Mouse (Mus musculus) G1E (cell line): ENCODE results near the gene Dnajb14. TPM values are rescaled to one million over a fixed set of nuclear protein-coding genes. Genes with fewer than 3 reads are reported as not detected.
A peak's percentile ranks its signal among the peaks of the same experiment; 100 is the strongest.

Experiments used
- ATAC-seq: 2 replicates; pipeline ENCODE4 v1.8.0; 2016; ENCODE audit warnings: mild to moderate bottlenecking; ENCODE audit not compliant: insufficient number of reproducible peaks, poor library complexity, low FRiP score, severe bottlenecking; ENCODE audit errors: extremely low read depth
- DNase-seq: peaks from one replicate; pipeline ENCODE4 v3.0.0; 2012; ENCODE audit warnings: low spot score
- H3K27me3 ChIP-seq: 2 replicates; pipeline ENCODE4 v1.6.1; 2012; ENCODE audit warnings: mild to moderate bottlenecking, low read length, inconsistent platforms; ENCODE audit not compliant: insufficient read depth
- H3K36me3 ChIP-seq: replicated peaks from 2 replicates; pipeline ENCODE3; 2012; ENCODE audit warnings: mild to moderate bottlenecking, inconsistent platforms
- H3K4me1 ChIP-seq: 2 replicates; pipeline ENCODE4 v1.6.1; 2012; ENCODE audit warnings: low read depth, low read length, inconsistent platforms, mixed read lengths; ENCODE audit not compliant: insufficient read depth
- H3K4me3 ChIP-seq: 2 replicates; pipeline ENCODE4 v1.5.1; 2012; ENCODE audit warnings: low read depth, mild to moderate bottlenecking, inconsistent platforms, low read length, moderate library complexity, mixed read lengths
- H3K9me3 ChIP-seq: replicated peaks from 2 replicates; pipeline ENCODE4 v1.6.1; 2012; ENCODE audit warnings: inconsistent platforms
- CTCF ChIP-seq: IDR thresholded peaks from 2 replicates; pipeline ENCODE4 v1.5.1; 2012; ENCODE audit warnings: low read depth, low read length, inconsistent platforms, mixed read lengths
- GATA1 ChIP-seq: IDR thresholded peaks from 2 replicates; pipeline ENCODE4 v1.6.1; 2012; ENCODE audit warnings: borderline replicate concordance, low read length, inconsistent platforms, mixed read lengths
- GATA2 ChIP-seq: IDR thresholded peaks from 2 replicates; pipeline ENCODE4 v1.6.1; 2012; ENCODE audit warnings: low read depth, low read length, inconsistent platforms, borderline replicate concordance
- POLR2AphosphoS5 ChIP-seq: IDR thresholded peaks from 2 replicates; pipeline ENCODE4 v1.6.1; 2012; ENCODE audit warnings: low read depth, low read length, inconsistent platforms; ENCODE audit not compliant: insufficient replicate concordance
- TAL1 ChIP-seq: conservative IDR thresholded peaks from 2 replicates; pipeline ENCODE4 v1.6.1; 2012; ENCODE audit warnings: low read depth, low read length, inconsistent platforms, mixed read lengths
- polyA plus RNA-seq: library from polyadenylated mRNA; stranded (reverse); fragments of >175 nt; gene quantifications from 2 replicates; pipeline ENCODE4 v1.2.3, GENCODE M21; 2012
- total RNA-seq, 2 experiments: library from RNA; stranded (forward) in 1 of 2; stranded (reverse) in 1 of 2; fragments of 200-1000 nt in 1 of 2; fragments of >200 nt in 1 of 2; fragmentation: Nextera tagmentation in 1 of 2; gene quantifications; 2 replicates each; pipeline ENCODE4 v1.2.3; 2014 to 2017

Dnajb14 gene
- total and polyA plus RNA-seq, 3 experiments = 2.4 to 23.8 (median 14.4) TPM

DNA sequence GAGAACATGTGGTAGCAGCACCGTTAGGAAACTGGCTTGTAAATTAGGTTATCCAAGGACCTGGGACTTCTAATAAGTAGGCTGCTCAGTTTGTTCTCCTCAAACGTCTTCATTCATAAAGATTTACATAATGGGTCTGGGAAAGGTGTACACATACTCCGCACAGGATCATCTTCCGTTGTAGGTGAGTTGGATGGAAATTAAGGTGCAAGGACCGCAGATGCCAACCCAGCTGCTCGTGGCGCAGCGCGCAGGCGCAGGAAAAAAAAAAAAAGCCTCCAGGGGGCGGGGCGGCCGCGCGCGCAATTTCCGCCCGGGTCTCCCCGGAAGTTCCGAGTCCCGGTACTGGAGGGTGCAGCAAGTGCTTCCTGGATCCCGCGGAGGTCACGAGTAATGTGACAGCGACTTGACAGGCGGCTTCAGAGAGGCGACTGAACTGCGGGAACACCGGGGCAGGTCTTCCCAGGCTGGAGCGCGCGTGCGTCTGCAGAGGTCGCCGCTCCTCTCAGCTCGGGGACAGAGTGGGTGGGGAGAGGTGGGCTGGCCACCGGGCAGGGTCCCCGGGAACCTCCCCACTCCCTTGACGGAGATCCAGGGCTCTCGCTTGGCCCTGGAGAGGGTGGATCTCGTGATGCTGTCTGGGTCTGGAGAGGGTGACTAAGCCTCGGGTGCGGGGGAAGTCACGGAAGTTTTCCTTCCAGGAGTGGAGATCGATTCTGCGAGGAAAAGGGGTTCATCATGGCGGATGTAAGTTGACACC lies 50.9 kb downstream of the Dnajb14 start, which contains the start of gene Lamtor3:
TSS of gene Lamtor3 (plus strand) at position 335 of the 760 bp plus-strand sequence.
- H3K27me3 ChIP-seq = no peaks in the 10 kb centered on the region
- H3K9me3 ChIP-seq = no peaks in the 10 kb centered on the region
- no peak for TF ChIP-seq TAL1
- no peak for TF ChIP-seq POLR2AphosphoS5
- no peak for TF ChIP-seq GATA1
- no peak for TF ChIP-seq GATA2
- no peak for TF ChIP-seq CTCF
- H3K4me3 ChIP-seq = peak within 1 kb of the TSS; percentile 98
- peaks cover 34% of the 10 kb centered on the region for H3K4me1 ChIP-seq
- ATAC-seq (peak; percentile 85), DNase-seq (peak; percentile 66)
- H3K36me3 ChIP-seq = peaks cover 30% of the 10 kb centered on the region

DNA sequence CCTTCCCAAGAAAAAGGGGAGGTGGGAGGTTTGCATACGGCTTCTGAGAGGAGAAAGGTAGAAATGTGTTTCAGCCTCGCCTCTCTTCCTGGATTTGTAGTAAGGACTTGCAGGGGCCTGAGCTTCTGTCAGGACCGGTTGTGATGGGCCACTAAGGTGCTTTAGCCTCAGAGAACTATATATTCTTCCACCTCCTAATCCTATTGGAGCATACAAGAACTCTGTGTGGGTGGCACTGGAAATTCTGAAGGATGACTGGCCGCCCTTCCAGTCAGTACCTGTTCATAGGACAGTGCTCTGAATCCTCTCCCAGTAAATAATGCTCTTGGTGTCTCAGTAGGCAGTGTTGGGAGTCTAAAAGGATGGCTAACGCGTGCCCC lies 51.4 kb downstream of the Dnajb14 start:
- Histone ChIP-seq H3K36me3 (peaks cover 35% of the 10 kb centered on the region), H3K27me3 (no peaks in the 10 kb centered on the region), H3K4me1 (peaks cover 39% of the 10 kb centered on the region), H3K4me3 (peak overlapping the region; percentile 98), H3K9me3 (no peaks in the 10 kb centered on the region)
- DNase-seq (no peak), ATAC-seq (peak; percentile 42)
- no peak for TF ChIP-seq POLR2AphosphoS5
- no peak for TF ChIP-seq TAL1

DNA sequence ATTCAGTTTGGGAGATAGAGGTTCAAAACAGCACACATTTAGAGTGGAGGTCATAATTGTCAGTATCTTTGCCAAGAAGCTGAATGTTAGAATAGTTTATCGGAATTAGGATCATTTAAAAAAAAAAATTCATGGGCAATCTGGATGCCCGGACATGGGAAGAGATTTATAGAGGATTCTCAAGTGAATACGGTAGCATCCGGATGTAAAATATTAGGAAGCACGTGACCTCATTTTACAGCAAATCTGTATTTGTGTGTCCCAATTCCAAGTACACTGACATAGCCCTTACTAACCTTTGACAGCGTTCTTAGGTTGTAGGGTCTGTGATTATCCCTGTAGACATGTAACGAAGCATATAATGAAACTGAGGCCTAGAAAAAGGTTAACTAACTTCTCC lies 51.9 kb downstream of the Dnajb14 start:
- peaks cover 40% of the 10 kb centered on the region for H3K36me3 ChIP-seq
- TF ChIP-seq POLR2AphosphoS5 = no peak
- TF ChIP-seq GATA1 = no peak
- no peak for TF ChIP-seq CTCF
- no peak for TF ChIP-seq GATA2
- TF ChIP-seq TAL1 = no peak
- ATAC-seq = no peak
- peak overlapping the region; percentile 98 for H3K4me3 ChIP-seq
- no peak for DNase-seq
- H3K9me3 ChIP-seq = no peaks in the 10 kb centered on the region
- no peaks in the 10 kb centered on the region for H3K27me3 ChIP-seq
- peaks cover 41% of the 10 kb centered on the region for H3K4me1 ChIP-seq

DNA sequence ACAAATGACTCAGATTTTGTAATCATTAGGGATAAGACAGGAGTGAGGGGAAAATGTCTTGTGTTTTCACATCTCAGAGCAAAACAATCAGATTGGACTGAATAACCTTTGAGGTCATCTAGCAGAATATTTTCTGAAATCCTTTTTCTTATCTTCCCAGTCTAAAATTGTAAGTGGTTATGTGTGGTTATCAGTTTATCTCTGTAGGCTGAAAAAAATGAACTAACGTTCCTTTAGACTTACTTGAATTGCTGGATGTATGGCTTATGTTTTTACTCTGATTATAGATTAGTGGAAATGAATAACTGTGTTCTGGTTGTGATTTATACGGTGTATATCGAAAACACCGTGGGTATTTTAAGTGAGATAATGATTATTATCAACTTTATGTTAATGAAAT lies 53.1 kb downstream of the Dnajb14 start:
- Histone ChIP-seq H3K4me3 (no peak overlapping the region), H3K27me3 (no peaks in the 10 kb centered on the region), H3K9me3 (no peaks in the 10 kb centered on the region), H3K36me3 (peaks cover 52% of the 10 kb centered on the region), H3K4me1 (peaks cover 41% of the 10 kb centered on the region)
- no peak for DNase-seq
- TF ChIP-seq GATA1 (no peak), TAL1 (no peak), POLR2AphosphoS5 (no peak), GATA2 (no peak), CTCF (no peak)
- no peak for ATAC-seq

DNA sequence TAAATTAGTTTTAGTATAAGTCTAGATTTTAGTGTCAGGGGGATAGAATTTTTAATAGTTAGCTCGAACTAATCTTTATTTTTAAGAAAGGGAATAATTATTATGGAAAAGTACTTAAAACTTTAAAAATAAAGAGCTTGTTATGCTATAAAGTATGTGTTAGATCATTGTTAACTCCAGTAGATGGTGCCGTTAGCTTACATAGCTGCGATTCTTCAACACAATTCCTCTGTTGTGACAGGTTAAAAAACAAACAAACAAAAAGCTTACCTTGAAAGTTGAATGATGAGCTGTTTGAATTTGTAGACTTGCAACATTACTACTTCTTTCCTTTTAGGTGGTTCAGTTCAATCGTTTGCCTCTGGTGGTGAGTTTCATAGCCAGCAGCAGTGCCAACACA lies 59.5 kb downstream of the Dnajb14 start:
- Histone ChIP-seq H3K27me3 (no peaks in the 10 kb centered on the region), H3K4me3 (no peak overlapping the region), H3K36me3 (peaks cover 80% of the 10 kb centered on the region), H3K4me1 (peaks cover 39% of the 10 kb centered on the region), H3K9me3 (no peaks in the 10 kb centered on the region)
- DNase-seq (no peak), ATAC-seq (no peak)
- no peak for TF ChIP-seq CTCF
- TF ChIP-seq POLR2AphosphoS5 = no peak
- TF ChIP-seq GATA1 = no peak
- TF ChIP-seq GATA2 = no peak
- no peak for TF ChIP-seq TAL1

DNA sequence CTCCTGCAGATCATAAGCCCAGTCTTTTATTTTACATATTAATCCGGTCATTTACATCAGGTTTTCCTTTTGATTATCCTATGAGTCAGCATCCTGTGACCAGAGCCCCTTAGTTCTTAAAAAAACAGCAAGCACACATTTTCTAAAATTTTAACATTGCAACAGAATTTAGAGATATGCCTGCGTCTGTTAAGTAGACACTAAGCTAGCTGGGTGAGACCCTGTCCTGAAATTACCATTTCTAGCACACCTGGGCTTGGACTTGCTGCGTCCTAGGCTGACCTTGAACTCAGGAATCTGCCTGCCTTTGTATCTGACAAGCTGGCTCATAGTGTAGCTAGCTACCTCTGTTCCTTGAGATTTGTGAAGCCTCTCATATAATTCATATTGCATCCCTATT lies 62.5 kb downstream of the Dnajb14 start:
- Histone ChIP-seq H3K4me1 (peaks cover 42% of the 10 kb centered on the region), H3K36me3 (peaks cover 82% of the 10 kb centered on the region), H3K9me3 (no peaks in the 10 kb centered on the region), H3K27me3 (no peaks in the 10 kb centered on the region), H3K4me3 (no peak overlapping the region)
- DNase-seq = no peak
- ATAC-seq = no peak
- TF ChIP-seq CTCF (no peak), GATA1 (no peak), TAL1 (no peak), POLR2AphosphoS5 (no peak), GATA2 (no peak)
